Mouse (Mus musculus) E14TG2a.4 (cell line): ENCODE results near the gene Ctnnbl1.

Source experiments
- H3K27me3 ChIP-seq: 2 replicates; pipeline ENCODE4 v1.6.1; 2014; ENCODE audit warnings: low read length, control low read depth; ENCODE audit not compliant: insufficient read depth
- H3K36me3 ChIP-seq: 2 replicates; pipeline ENCODE4 v1.6.1; 2014; ENCODE audit warnings: low read length, control low read depth; ENCODE audit not compliant: insufficient read depth
- H3K4me1 ChIP-seq: replicated peaks from 2 replicates; pipeline ENCODE4 v1.6.1; 2014; ENCODE audit warnings: low read depth, low read length, control low read depth
- H3K4me3 ChIP-seq: replicated peaks from 2 replicates; pipeline ENCODE4 v1.5.1; 2014; ENCODE audit warnings: mild to moderate bottlenecking, low read length
- H3K9me3 ChIP-seq: 2 replicates; pipeline ENCODE4 v1.6.1; 2014; ENCODE audit warnings: low read length, control low read depth
- CTCF ChIP-seq: conservative IDR thresholded peaks from 2 replicates; pipeline ENCODE4 v1.5.1; 2014; ENCODE audit warnings: low read length
- NANOG ChIP-seq: IDR thresholded peaks from 2 replicates; pipeline ENCODE4 v1.6.1; 2014; ENCODE audit warnings: borderline replicate concordance, low read length, mixed read lengths
- POU5F1 ChIP-seq: IDR thresholded peaks from 2 replicates; pipeline ENCODE4 v1.6.1; 2014; ENCODE audit warnings: low read length, borderline replicate concordance

The Ctnnbl1 gene

GRCm38 (mm10) chr2:157736854-157737850, at the start of gene Ctnnbl1:
Gene Ctnnbl1, plus strand, starts transcription at chr2:157737401.
- Histone ChIP-seq H3K9me3 (peaks cover under 1% of the 10 kb centered on the region; the same call in 1 of the 2 replicates), H3K4me1 (peaks cover 25% of the 10 kb centered on the region), H3K36me3 (peaks cover 11% of the 10 kb centered on the region), H3K4me3 (peak within 1 kb of the TSS; percentile 95), H3K27me3 (no peaks in the 10 kb centered on the region)
- TF ChIP-seq NANOG (no peak), CTCF (no peak), POU5F1 (no peak)

DNA sequence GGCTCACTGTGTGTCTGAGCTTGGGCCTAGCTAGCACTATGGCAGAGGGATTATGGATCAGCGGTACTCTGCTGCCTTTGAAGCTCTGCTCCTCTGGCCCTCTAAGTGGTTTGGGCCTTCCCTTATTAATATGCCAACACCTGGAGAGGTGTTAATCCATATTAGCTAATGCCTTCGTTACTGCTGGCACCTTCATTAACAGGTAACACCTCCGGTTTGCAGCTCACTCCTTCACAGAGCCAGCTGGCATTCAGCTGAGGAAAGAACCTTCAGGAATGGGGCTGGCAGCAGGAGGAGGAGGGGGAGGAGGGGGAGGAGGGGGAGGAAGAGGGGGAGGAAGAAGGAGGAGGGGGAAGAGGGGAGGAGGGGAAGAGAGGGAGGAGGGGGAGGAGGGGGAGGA, 49.7 kb upstream of the Ctnnbl1 start:
- Histone ChIP-seq H3K27me3 (0 out of 2 replicates have a peak, but pooled peaks cover 5% of the 10 kb centered on the region), H3K9me3 (no peaks in the 10 kb centered on the region), H3K4me1 (peaks cover 14% of the 10 kb centered on the region), H3K36me3 (no peaks in the 10 kb centered on the region), H3K4me3 (no peak overlapping the region)
- TF ChIP-seq CTCF = no peak
- TF ChIP-seq POU5F1 = no peak
- no peak for TF ChIP-seq NANOG

DNA sequence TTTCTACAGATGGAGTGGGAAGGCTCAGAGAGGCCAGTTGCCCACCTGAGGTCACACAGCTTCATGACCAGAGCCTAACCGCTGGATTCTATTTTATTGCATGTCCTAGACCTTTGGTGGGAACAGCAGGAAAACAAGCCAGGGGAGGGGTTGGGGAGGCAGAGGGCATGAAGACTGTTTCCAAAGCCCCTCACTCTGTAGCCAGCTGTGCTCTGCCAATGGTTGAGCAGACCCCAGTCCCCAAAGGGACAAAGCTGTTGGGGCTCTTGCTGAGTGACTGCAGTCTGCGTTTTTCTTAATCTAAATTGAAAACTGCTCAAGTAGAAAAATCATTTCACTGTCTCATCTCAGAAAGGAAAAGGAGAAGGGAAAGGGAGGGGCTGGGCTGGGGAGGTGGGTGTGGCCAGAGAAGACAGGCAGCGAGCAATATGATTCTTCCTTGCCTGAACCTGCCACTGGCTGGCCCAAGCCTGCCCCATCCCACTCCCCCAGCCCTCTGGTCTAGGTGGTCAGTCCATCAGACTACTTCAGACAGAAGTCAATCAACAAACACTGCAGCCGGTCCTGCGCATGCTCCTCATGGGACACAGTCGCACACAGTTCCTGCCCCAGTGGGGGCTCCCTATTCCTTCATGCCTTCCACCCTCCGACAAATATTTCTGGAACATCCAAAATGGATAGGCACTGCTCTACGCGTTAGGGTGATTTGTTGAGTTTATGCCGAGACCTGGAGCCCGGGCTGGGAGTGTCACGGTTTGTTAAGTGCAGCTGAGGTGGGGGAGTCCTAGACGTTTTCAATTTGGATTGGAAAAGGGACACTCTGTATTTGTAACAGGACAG, 45.7 kb upstream of the Ctnnbl1 start:
- H3K36me3 ChIP-seq = 0 out of 2 replicates have a peak, but pooled peaks cover 4% of the 10 kb centered on the region
- H3K9me3 ChIP-seq = peaks cover 28% of the 10 kb centered on the region
- H3K27me3 ChIP-seq = 0 out of 2 replicates have a peak, but pooled peaks cover 5% of the 10 kb centered on the region
- no peak overlapping the region for H3K4me3 ChIP-seq
- peaks cover 16% of the 10 kb centered on the region for H3K4me1 ChIP-seq
- TF ChIP-seq NANOG = no peak
- no peak for TF ChIP-seq POU5F1
- no peak for TF ChIP-seq CTCF

GRCm38 (mm10) chr2:157692365-157692932, 44.8 kb upstream of the Ctnnbl1 start:
- Histone ChIP-seq H3K4me1 (peaks cover 16% of the 10 kb centered on the region), H3K4me3 (no peak overlapping the region; the same call in 1 of the 2 replicates), H3K36me3 (0 out of 2 replicates have a peak, but pooled peaks cover 4% of the 10 kb centered on the region), H3K9me3 (peaks cover 37% of the 10 kb centered on the region), H3K27me3 (0 out of 2 replicates have a peak, but pooled peaks cover 5% of the 10 kb centered on the region)
- TF ChIP-seq POU5F1 (no peak), CTCF (no peak)

DNA sequence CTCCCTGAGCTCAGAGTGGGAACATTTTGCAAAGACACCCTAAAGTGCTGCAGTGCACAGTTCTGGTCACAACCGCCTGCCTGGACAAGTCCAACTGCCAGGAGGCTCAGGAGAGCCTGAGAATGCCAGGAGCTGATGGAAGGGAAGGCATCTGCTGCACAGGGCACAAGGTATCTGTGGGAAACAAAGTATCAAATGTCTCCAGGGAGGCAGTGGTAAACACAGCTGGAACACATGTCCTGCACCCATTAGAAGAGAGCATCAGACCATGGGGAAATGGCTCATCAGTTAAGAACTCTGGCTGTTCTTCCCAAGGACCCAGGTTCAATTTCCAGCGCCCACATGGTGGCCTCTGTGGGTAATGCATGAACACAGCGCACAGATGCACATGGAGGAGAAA, 43.6 kb upstream of the Ctnnbl1 start:
- H3K9me3 ChIP-seq = peaks cover 38% of the 10 kb centered on the region
- 0 out of 2 replicates have a peak, but pooled peaks cover 4% of the 10 kb centered on the region for H3K36me3 ChIP-seq
- TF ChIP-seq NANOG (no peak), CTCF (no peak)
- no peaks in the 10 kb centered on the region for H3K27me3 ChIP-seq
- peaks cover 16% of the 10 kb centered on the region for H3K4me1 ChIP-seq
- no peak overlapping the region for H3K4me3 ChIP-seq

GRCm38 (mm10) chr2:157696297-157696731, 40.9 kb upstream of the Ctnnbl1 start:
- peaks cover 38% of the 10 kb centered on the region for H3K9me3 ChIP-seq
- H3K4me1 ChIP-seq = peaks cover 13% of the 10 kb centered on the region
- no peaks in the 10 kb centered on the region for H3K27me3 ChIP-seq
- TF ChIP-seq NANOG = no peak
- no peak for TF ChIP-seq POU5F1
- no peak for TF ChIP-seq CTCF
- H3K36me3 ChIP-seq = 0 out of 2 replicates have a peak, but pooled peaks cover 4% of the 10 kb centered on the region
- H3K4me3 ChIP-seq = 0 out of 2 replicates have a peak overlapping the region, but pooled peaks have one; percentile 2

DNA sequence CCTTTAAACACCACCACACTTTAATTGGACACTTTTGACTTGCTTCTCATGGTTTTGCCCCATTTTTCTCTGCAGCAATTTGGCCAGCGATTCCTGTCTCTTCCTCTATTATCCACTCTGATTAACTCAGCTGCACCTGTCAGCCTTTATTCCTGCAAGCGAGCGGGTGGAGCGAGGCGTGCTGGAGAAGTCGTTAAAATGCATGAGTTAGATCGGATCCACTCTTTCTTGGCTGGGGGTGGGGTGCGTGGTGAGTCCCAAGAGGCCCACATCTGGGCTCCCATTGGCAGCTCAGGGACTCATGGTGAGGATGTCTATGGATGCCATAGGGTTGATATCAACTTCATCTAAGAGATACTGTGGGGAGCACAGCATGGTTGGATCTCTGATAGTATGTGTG, 34.0 kb upstream of the Ctnnbl1 start:
- Histone ChIP-seq H3K4me3 (no peak overlapping the region), H3K36me3 (no peaks in the 10 kb centered on the region), H3K4me1 (peaks cover 46% of the 10 kb centered on the region), H3K27me3 (no peaks in the 10 kb centered on the region), H3K9me3 (no peaks in the 10 kb centered on the region)
- TF ChIP-seq CTCF = no peak
- no peak for TF ChIP-seq POU5F1
- TF ChIP-seq NANOG = no peak

GRCm38 (mm10) chr2:157704991-157705776, 32.0 kb upstream of the Ctnnbl1 start:
- no peaks in the 10 kb centered on the region for H3K27me3 ChIP-seq
- TF ChIP-seq NANOG = no peak
- no peak for TF ChIP-seq POU5F1
- TF ChIP-seq CTCF = no peak
- H3K4me1 ChIP-seq = peaks cover 46% of the 10 kb centered on the region
- 0 out of 2 replicates have a peak overlapping the region, but pooled peaks have one; percentile 0 for H3K4me3 ChIP-seq
- H3K9me3 ChIP-seq = no peaks in the 10 kb centered on the region
- no peaks in the 10 kb centered on the region for H3K36me3 ChIP-seq
